Mouse (Mus musculus) right cerebral cortex, postnatal 4 days (tissue): ENCODE results near the gene Cel.

Experiments used
- DNase-seq: peaks from one replicate; pipeline ENCODE4 v3.0.0-alpha.2; 2022

The Cel gene

DNA sequence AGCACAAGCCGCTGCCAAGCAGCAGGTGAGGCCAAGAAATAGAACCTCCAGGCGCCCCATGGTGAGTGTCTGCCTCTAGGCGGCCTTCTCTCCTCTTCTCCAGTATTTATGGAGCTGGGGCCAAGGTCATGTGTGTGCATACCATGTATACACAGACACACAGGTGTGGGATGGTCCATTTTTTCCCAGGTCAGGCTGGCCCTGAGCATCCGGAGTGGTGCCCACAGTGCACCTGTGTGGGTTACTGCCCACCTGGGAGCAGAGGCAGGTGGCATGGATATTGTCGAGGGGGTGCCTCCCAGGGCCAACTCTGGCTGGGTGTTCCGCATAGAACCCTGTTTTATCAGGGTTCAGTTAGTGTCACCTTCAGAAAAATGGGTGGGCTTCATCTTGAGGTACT lies at the start of gene Cel:
Cel (minus strand) TSS at position 101 of the 400 bp plus-strand sequence.
- no peak for DNase-seq

DNA sequence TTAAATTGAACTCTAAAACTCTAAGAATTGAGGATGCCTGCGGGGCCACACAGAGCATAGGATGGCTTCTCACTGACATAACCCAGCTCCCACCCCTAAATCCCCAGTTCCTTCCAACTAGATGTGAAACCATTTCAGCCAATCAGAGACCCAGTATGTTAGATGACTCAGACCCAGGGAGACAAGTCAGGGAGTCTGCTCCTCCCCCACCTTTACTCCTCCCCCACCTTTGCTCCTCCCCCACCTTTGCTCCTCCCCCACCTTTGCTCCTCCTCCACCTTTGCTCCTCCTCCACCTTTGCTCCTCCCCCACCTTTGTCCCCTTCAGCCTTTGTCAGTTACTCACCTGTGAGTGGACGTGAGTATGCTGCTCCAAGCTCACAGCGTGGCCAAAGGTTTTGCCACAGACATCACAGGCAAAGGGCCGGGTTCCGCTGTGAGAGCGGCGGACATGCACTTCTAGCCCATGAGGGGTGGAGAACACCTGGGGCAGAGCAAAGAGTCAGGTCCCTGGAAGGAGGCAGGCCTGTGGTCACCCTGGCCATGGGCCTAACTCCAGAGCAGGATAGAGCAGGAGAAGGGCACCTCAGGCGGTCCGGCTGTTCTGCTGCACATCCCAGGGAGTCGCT lies 49.3 kb upstream of the Cel start:
- DNase-seq, result no peak

DNA sequence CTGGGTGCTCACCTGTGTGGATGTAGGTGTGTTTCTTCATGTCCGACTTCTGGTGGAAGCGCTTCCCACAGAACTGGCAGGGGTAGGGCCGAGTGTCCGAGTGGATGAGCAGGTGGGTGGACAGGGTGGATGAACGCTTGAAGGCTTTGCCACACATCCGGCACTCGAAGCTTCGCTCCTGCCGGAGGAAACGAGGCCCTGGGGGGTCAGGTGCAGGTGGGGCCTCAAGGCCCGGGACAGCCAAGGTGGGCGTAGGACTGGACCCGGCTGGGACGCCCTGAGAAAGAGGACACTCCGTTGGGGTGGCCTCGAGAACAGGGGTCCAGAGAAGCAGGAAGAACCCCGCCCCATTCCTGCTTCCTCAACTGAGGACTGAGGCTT lies 48.2 kb upstream of the Cel start:
- no peak for DNase-seq

DNA sequence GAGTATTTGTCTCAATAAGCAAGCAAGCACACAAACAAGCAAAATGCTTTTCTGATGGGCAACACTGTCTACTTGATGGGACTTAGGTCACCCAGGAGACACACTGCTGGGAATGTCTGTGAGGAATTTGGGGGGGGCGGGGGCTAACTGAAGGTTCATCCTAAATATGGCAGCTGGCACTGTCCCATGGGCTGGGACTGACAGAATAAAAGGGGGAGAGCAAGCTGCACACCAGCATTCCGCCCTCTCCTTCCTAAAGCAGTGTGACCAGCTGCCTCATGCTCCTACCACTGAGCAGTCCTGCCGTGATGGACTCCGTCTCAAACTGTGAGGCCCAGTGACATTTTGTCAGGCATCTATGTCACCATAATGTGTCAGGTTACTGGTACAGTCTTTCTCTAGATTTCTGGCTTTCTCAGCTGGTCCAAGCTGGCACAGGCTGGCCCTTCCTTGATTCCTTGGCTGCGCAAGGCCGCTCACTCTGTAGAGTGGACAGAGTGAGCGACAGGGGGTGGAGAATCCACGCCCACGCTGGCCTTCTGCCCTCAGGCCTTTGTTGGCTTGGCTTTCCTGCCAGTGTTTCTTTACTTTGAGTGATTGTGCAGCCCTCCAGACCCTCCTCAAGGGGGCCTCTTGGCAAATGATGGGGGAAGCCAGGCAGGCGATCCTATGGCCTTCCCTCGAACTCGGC lies 47.7 kb upstream of the Cel start:
- no peak for DNase-seq

DNA sequence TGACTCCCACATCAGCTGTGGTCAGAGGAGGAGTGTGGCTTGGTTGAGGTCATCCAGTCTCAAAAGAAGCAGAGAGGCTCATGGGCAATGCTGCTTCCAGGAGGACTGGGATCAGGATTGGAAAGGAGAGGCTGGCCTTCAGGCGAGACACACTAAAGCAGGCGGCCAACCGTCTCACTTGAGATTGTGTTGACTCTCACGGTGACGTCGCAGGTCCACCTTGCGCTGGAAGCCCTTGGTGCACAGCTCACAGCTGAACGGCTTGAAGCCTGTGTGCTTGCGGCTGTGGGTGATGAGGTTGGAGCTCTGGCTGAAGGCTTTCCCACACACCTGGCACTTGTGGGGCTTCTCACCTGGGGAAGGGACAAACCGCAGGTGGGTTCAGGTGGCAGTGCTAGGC lies 46.6 kb upstream of the Cel start:
- no peak for DNase-seq

DNA sequence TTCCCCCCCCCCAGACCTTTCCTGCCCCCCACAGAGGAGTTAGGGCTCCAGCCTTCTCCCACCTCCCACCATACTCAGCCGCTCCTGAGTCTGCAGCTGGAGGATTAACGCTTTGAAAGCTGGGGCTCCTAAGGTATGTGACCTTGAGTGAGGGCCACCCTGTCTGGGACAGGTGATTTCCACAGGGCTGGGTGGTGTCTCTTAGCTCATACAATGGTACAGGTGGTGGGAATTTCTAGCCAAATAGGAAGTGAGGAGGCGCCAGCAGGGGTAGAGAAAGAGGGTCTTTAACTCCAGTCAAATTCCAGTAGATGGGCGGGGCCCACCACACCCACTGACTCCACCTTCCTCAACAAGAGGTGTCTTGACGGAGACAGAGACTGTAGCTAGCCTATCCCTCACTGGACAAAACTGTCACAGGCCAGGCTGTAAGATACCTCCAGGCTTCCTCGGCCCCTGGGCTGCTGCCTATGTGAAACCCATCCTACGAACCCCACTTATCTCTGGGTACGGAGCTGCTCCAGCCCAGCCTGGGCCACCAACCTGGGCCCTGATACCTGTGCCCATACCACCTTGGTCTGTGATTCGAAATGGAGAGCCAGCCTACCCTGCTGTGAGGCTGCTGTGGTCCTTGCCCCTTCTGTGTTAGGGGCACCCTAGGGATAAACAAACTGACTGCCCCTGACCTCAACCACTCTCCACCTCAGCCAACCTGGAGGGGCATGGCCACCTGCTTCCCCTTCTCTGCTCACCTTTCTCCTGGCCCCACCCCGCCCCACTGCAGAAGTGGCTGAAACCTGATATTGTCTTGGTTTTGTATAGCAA lies 44.4 kb upstream of the Cel start:
- DNase-seq, result no peak

DNA sequence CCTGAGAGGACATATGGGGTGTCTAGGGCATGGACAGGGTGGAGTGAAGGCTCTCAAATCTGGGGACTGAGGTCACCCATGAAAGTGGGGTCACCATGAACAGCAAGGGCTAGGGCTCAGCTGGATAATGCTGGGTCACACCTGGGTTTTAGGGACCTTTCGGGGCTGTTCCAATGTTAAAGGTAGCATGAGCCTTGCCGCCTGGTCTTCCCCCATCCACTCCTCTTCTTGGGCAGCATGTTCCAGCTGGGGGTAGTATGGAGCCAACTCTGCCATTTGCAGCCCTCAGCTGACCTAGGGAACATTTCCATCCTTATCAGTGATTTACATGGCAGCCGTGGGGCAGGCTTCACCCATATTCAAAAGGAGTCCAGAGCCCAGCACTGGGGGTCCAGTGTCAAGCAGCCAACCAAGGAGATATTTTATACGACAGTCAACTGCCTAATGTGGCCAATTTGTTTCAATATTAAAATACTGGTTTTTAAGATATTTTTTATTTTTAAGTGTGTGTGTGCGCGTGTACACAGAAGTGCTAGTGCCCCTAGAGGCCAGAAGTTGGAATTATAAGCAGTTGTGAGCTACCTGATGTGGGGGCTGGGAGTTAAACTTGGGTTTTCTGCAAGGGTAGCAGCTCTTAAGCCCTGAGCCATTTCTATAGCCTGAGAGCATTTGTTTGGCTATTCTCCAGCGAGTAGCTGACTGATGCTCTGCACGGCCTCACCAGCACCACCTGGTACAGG lies 43.6 kb upstream of the Cel start:
- no peak for DNase-seq

DNA sequence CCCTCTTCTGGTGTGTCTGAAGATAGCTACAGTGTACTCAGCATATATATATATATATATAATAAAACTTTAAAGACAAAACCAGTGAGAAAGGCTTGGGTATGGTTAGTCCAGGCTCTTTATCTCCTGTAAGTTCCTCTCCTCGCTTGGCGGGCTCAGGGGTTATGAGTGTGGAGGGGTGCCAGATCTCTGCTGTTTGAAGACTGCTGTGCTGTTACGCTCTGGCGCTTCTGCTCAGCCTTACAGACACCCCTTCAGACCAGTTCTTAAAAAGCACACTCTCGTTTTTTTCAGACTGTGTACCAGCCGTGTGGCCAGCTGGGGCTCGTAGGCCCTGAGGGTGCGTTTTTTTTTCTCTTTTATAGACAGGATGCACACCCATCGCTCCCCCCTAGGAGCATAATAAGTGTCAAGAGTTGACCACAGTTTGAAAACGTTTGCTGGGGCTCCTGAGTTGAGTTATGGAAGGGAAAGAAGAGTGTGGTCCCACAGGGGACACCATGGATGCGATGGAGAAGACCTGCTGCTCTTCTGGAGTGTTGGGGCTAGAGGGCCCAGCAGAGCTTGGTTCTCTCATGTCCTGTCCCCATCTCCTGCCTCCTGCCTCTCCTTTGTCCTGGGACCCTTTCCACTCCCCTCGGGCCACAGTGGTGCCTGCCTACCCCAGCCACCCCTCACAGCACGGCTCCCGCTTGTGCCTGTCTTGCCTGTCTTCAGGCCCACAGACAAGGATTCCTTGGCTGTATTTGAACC lies 42.8 kb upstream of the Cel start:
- no peak for DNase-seq

DNA sequence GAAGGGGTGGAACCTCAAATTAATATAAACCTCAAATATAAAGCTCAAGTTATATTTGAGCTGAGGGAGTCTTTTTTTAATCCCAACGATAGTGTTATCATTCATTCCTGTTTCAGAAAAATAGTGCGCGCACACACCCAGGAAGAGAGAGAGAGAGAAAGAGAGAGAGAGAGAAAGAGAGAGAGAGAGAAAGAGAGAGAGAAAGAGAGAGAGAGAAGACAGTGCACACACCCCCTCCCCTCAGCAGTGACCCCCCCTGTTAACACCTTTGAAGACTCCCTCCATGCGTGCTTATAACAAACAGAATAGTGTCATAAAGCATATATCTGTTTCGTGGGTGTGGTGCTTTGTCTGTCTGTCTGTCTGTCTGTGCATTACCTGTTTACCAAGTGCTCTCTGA lies 40.3 kb upstream of the Cel start:
- DNase-seq, result no peak

DNA sequence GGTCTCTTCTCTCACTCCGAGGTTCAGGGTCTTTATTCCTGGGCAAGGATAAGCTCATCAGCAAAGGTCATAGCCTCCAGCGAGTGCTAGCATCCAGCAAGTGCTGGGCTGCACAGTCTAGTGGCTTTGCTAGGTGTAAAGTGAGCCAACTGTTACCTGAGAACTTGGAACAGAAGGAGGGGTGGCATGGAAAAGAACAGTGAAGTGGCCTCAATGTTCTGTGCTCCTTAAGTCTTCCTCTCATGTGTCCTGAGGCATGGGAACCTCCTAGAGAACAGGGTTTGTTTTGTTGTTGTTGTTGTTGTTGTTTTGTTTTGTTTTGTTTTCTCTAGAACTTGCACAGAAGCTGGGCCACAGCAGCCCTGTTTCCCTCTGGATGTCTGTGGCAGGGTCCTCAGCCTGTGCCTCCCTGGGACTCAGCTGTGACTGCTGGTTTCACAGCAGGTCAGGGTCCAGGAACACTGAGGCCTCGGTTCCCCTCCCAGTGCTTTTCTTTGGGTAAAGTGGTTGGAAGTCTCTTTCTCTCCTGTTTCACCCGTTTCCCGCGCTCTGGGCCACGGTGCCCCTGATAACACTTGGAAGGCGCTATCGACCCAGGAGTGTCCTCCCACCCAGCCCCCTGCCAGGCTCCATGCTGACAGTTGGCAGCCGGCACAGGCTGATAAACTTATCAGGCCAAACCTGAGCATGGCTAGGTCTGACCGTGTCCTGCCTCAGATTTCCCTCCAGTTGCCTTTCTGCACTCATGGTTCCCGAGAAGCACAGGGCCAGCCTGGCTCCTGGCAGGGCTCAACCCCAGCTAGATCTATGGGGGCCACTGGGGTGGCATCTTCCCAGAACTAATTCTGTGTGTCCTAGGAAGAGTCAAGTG lies 38.8 kb upstream of the Cel start:
- no peak for DNase-seq

DNA sequence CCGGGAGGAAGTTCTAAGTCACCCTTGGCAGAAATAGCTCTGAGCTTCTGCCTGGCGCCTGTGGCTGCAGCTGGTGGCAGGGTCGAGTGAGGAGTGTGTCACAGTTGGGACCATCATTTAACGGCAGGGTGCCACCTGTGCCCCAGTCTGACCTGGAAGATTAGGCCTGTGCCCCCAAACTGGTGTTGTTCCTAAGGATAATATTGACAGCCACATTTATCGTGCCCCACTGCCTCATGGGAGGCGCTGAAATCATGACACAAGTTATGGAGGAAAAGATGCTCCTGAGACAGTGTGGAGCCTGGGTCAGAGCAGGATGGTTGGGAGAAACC lies 36.3 kb upstream of the Cel start:
- no peak for DNase-seq

DNA sequence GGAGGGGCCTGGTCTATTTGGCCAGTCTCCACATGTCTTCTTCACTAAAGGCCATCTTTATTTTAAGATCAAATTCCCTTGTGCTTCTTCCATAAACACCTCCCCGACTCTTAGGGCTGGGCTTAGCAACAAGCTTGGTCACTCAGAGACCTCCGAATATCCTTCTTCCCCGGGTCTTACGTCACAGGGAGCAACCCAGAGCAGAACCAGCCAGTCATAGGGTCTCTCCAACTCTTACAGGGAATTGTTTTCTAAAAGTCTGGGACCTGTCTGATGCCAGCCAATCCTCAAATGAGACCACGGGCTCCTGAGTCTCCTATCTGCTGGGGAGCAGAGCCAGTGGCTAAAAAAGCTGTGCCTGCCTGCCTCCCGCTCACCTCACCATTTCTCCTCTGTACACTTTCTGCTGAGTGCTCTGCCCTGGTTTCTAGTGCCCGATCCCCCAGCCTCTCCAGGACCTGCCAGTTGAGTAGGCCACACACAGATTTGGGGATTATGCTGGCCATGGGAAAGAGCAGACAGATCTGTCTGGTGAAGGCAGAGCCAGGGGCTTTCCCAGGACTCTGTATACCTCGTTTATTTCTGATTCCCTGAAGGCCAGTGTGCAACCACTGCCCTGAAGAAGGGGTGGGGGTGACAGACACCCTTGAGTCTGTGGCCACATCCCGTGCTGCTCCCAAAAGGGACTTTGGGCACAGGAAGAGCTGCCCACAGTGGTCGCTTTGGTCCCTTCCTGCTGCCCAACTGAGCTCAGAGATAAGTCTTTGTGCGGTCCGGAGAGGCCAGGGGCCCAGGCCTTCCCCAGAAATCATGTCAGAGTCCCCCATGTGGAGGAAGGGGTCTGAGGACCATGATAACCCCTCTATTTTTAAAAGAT lies 35.7 kb upstream of the Cel start:
- no peak for DNase-seq

DNA sequence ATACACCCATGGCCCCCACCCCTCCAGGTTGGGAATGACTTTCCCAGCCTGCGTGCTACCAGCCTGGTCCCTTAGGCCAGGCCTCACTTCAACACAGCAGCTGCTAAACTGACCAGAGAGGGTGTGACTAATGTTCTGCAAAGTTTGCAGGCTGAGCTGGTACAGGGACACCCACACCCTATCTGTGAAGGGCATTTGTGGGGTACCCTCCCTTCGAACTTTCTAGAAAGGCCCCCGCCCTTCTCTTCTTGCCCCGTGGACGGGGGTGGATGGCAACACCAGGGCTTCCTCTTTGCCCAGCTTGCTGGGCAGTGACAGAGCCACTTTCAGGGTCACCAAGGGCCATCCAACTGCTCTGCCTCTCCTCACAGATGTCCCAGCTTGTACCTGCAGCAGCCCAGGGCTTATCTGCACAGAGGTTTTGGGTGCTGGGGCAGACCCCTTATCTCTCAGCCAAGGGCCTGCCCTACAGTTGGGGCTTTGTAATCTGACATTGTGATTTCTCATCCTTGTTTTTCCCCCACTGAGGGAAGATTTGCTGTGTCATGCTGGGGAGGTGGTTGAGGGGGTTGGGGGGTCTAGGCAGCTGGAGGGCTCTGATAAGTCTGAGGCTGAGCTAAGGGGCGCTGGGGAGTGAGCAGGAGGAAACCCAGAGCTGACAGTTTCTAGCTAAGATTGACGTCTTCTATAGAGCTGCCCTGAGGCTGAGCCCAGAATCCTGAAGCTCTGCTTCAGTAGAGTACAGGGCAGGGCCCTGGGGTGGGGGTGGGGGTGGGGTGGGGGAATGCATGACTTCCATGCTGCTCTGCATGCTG lies 34.7 kb upstream of the Cel start:
- no peak for DNase-seq

DNA sequence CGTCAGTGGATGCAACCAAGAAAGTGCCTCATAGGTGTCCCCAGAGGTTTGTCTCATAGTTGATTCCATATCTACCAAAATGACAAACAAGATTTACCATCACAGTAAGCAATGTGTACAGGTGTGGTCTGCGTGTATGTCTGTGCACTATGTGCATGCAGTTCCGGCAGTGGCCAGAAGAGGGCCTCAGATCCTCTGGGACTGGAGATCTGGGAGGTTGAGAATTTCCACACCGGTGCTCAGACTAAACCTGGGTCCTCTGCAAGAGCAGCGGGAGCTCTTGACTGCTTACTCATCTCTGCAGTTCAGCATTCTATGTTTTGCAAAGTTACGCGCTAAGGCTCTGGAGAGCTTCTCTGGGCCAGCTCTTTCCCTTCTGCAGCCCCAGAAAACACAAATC lies 33.8 kb upstream of the Cel start:
- DNase-seq, result no peak

DNA sequence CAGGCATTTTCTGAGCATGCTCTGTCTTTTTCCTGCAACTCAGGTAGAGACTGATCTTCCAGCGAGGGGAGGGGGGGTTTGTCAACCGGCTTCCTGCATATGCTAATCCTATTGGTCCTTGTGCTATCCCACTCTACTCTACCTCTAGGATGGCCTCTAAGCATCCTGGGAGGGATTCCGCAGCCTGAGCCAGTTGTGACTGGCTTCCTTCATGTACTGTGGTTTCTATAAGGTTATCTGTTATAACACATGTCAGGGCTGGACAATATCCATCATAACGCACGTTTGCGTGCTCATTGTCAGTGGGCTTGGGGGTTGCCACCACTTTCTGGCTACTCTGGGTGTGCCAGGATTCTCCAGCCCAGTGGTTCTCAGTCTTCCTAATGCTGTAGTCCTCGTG lies 32.8 kb upstream of the Cel start:
- DNase-seq, result no peak

DNA sequence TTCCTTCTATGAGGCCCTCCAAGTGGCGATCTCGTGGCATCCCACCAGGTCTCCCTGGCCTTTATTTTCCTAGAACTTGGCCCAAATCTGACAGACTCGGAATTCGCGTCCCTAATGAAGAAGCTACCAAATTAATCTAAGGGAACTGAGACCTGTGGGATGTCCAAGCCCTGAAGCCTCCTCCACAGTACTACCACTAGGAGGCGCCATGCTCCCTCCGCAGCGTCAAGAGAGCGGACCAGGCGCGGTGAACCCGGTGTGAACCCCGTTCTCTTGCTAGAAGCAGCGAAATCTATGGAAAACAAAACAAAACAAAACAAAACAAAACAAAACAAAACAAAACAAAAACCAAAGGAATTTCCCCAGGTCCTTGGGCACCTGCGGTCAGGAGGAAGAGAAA lies 29.6 kb upstream of the Cel start:
- DNase-seq, result peak; percentile 35

DNA sequence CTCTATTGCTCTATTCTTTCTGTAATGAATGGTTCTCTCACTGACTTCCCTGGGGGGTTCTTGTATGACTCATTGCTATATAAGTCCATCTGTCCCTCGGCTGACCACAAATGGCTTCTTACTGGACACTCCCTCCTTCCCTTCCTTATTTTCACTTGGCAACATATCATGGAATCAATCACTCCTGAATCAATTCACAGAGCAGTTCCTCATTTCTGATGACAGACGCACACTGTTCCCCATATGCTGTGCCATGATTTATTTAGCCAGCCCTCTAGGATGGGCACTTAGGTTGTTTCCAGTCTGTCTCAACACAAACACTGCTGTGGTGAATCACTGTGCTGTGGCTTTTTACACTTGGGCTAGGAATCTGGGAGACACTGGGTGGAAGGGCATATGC lies 28.3 kb upstream of the Cel start:
- no peak for DNase-seq

DNA sequence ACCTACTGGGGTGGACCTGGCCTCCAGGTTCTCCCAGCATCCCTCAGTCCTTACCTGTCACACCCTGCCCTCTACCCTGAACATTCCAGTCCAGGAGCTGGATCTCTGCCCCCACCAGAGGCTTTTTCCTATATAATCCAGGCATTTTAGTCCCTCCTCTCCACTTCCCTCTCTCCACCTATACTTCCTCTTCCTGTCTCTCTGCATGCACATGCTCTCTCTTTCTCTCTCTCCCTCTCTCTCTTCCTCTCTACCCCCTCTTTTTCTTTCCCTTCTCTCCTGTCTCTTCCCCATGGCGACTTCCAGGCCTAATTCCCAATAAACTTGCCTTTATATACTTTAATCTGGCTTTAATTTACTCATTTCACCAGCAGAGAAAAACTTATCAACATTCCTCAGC lies 25.4 kb upstream of the Cel start:
- DNase-seq, result no peak

DNA sequence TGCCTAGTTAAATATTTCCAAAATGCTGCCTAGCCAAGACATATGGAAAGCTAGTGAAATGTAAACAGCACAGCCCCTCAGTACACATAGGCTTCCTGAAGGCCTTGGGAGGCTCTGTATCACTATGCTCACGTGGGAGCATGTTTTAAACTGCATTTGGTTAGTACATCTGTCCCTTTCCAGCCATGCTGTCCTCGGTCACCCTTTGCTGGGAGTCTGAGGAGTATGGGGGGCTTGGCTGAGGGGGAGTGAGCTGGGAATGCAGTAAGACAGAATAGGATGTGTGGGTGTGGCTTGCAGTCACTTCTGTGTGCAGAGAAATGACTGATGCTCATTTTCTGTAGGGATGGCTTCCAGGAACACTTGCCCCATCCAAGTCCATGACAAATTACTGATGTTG lies 22.5 kb upstream of the Cel start:
- no peak for DNase-seq

DNA sequence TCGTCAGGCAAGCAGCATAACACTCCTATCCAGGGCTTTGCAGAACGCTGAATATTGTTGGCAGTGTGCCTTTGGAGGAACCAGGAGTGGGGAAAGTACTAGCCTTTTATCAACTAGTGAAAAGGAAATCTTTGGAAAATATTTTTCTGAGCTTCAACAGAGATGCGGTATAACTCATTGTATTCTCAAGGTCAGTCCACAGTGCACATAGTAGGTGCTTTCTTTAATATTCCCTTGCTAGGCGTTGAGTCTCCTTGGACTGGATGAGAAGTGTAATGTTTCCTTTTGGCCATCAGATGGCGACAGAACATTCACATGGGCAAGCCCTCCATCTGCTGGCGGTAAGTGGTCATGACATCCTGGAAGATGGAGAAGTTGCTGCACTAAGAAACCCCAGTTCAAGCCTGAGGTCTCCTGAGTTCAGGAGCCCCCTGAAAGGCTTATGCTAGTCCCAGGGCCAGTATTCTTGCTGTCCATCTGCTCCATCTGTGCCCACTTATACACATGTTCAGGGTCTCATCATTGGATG lies 21.9 kb upstream of the Cel start:
- DNase-seq, result peak; percentile 72
